Mouse (Mus musculus): ENCODE data around the gene Cacng6. TPM values are rescaled to one million over a fixed set of nuclear protein-coding genes. Genes with fewer than 3 reads are reported as not detected.

Gene Cacng6
- polyA plus RNA-seq, 1 experiment from 2014 or later: not detected

DNA sequence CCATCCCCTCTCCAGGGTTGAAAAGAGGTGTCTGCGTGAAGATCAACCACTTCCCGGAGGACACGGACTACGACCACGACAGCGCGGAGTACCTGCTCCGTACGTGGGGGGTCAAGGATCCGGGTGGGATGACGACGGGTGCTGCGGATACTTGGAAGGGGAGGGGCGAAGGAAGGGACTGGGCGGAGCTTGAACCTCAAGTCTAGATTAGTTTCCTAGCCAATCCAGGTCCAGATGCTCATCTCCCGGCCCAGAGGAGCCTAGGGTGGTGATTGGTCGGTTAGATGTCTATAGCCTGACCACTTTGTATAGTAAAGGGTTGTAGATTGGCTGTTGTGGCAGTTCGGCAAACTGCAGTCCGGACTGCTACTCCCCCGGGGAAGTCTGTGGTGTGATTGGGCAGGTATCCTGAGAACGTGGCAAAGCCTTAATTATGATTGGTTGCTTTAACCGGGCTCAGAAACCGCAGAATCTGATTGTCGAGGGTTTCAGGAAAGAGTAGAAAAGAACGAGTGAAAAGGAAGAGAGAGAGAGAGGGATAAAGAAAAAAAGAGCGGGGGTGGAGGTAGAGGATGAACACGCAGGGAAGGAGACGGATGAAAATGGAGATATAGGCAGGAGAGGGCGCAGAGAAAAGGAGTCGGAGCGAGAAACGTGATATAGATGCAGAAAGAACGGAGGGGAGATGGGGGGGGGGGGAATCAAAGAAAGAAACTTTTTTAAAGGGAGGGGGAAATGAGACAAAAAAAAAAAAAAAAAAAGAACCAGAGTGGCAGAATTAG lies 12.6 kb upstream of the Cacng6 start:
- H3K4me1 ChIP-seq (ENCODE audit: control insufficient read depth, insufficient read depth, low read length): peaks cover 22% of the 10 kb centered on the region
- no peak overlapping the region for H3K27ac ChIP-seq (replicated peaks; ENCODE audit: low read depth, low read length)
- H3K9ac ChIP-seq (replicated peaks; ENCODE audit: low read length): peak overlapping the region; percentile 37; the same call in 1 of the 2 replicates
- peaks cover 38% of the 10 kb centered on the region for H3K27me3 ChIP-seq (ENCODE audit: control insufficient read depth, insufficient read depth, low read length)
- H3K4me3 ChIP-seq (replicated peaks; ENCODE audit: low read depth, low read length): peak overlapping the region; percentile 36
- peak; percentile 85 for ATAC-seq (ENCODE audit: low FRiP score, low TSS enrichment)
- WGBS: under 1% methylated on average over 33 of the region's 33 CpGs
- peak overlapping the region; percentile 83 for H3K4me2 ChIP-seq (ENCODE audit: low read length)
- peak; percentile 84 for DNase-seq
- H3K36me3 ChIP-seq (ENCODE audit: control insufficient read depth, insufficient read depth, low read length): no peaks in the 10 kb centered on the region
- H3K9me3 ChIP-seq (ENCODE audit: control insufficient read depth, low read length): no peaks in the 10 kb centered on the region

DNA sequence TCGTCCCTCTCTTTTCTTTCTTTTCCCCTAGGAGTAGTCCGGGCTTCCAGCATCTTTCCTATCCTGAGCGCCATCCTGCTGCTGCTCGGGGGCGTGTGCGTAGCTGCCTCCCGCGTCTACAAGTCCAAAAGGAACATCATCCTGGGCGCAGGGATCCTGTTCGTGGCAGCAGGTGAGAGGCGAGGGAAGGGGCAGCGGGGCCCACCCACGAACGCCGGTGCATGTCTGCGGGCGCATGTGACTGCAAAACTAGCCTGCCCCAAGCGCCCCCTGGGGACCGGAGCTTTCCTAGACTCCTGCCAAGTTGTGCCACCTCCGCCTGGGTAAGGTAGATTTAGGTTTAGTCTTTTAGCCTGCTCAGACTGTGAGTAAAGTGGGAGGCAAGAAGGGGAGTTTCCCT lies 12.0 kb upstream of the Cacng6 start:
- peak; percentile 67 for DNase-seq
- peak overlapping the region; percentile 36 for H3K4me3 ChIP-seq (replicated peaks; ENCODE audit: low read depth, low read length)
- no peak overlapping the region for H3K27ac ChIP-seq (replicated peaks; ENCODE audit: low read depth, low read length)
- ATAC-seq (ENCODE audit: low FRiP score, low TSS enrichment): no peak
- H3K36me3 ChIP-seq (ENCODE audit: control insufficient read depth, insufficient read depth, low read length): no peaks in the 10 kb centered on the region
- H3K9me3 ChIP-seq (ENCODE audit: control insufficient read depth, low read length): no peaks in the 10 kb centered on the region
- peak overlapping the region; percentile 37; the same call in 1 of the 2 replicates for H3K9ac ChIP-seq (replicated peaks; ENCODE audit: low read length)
- H3K4me2 ChIP-seq (ENCODE audit: low read length): peak overlapping the region; percentile 83
- peaks cover 44% of the 10 kb centered on the region for H3K27me3 ChIP-seq (ENCODE audit: control insufficient read depth, insufficient read depth, low read length)
- WGBS: under 1% methylated on average over 20 of the region's 20 CpGs
- peaks cover 22% of the 10 kb centered on the region for H3K4me1 ChIP-seq (ENCODE audit: control insufficient read depth, insufficient read depth, low read length)

DNA sequence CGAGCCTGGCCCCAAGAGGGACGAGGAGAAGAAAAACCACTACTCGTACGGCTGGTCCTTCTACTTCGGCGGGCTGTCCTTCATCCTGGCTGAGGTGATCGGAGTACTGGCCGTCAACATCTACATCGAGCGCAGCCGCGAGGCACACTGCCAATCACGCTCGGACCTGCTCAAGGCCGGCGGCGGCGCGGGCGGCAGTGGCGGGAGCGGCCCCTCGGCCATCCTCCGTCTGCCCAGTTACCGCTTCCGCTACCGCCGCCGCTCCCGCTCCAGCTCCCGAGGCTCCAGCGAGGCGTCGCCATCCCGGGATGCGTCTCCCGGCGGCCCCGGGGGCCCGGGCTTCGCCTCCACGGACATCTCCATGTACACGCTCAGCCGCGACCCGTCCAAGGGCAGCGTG lies 9.1 kb upstream of the Cacng6 start:
- no peaks in the 10 kb centered on the region for H3K9me3 ChIP-seq (ENCODE audit: control insufficient read depth, low read length)
- 0 out of 2 replicates have a peak, but pooled peaks have one; percentile 2 for ATAC-seq (ENCODE audit: low FRiP score, low TSS enrichment)

DNA sequence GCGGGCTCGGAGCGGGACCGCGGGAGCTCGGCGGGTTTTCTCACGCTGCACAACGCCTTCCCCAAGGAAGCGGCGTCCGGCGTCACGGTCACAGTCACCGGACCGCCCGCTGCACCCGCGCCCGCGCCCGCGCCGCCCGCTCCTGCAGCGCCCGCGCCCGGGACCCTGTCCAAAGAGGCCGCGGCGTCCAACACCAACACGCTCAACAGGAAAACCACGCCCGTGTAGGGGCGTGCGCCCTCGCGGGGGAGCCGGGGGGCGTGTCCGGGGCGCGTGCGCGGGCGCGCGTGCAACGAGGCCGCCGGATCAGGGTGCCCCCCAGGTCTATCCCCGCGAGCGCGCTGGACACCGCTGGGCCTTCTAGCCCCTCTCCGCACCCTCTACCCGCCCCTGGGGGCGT lies 8.6 kb upstream of the Cacng6 start:
- no peak overlapping the region for H3K27ac ChIP-seq (replicated peaks; ENCODE audit: low read depth, low read length)
- DNase-seq (peak; percentile 61), ATAC-seq (ENCODE audit: low FRiP score, low TSS enrichment) (peak; percentile 21; the same call in 1 of the 2 replicates)
- H3K4me3 ChIP-seq (replicated peaks; ENCODE audit: low read depth, low read length): peak overlapping the region; percentile 50
- no peaks in the 10 kb centered on the region for H3K9me3 ChIP-seq (ENCODE audit: control insufficient read depth, low read length)
- H3K27me3 ChIP-seq (ENCODE audit: control insufficient read depth, insufficient read depth, low read length): peaks cover 54% of the 10 kb centered on the region
- peak overlapping the region; percentile 99 for H3K4me2 ChIP-seq (ENCODE audit: low read length)
- H3K9ac ChIP-seq (replicated peaks; ENCODE audit: low read length): peak overlapping the region; percentile 69
- peaks cover 22% of the 10 kb centered on the region for H3K4me1 ChIP-seq (ENCODE audit: control insufficient read depth, insufficient read depth, low read length)
- WGBS: under 1% methylated on average over 56 of the region's 60 CpGs
- no peaks in the 10 kb centered on the region for H3K36me3 ChIP-seq (ENCODE audit: control insufficient read depth, insufficient read depth, low read length)

More for the DNA sequence above, 9.1 kb upstream of the Cacng6 start:
- Histone ChIP-seq H3K4me3 (replicated peaks; ENCODE audit: low read depth, low read length) (peak overlapping the region; percentile 50), H3K9ac (replicated peaks; ENCODE audit: low read length) (peak overlapping the region; percentile 69), H3K36me3 (ENCODE audit: control insufficient read depth, insufficient read depth, low read length) (no peaks in the 10 kb centered on the region), H3K27ac (replicated peaks; ENCODE audit: low read depth, low read length) (no peak overlapping the region), H3K4me1 (ENCODE audit: control insufficient read depth, insufficient read depth, low read length) (peaks cover 22% of the 10 kb centered on the region), H3K27me3 (ENCODE audit: control insufficient read depth, insufficient read depth, low read length) (peaks cover 52% of the 10 kb centered on the region), H3K4me2 (ENCODE audit: low read length) (peak overlapping the region; percentile 99)
- DNase-seq: peak; percentile 61
- under 1% methylated on average over 43 of the region's 47 CpGs for WGBS

DNA sequence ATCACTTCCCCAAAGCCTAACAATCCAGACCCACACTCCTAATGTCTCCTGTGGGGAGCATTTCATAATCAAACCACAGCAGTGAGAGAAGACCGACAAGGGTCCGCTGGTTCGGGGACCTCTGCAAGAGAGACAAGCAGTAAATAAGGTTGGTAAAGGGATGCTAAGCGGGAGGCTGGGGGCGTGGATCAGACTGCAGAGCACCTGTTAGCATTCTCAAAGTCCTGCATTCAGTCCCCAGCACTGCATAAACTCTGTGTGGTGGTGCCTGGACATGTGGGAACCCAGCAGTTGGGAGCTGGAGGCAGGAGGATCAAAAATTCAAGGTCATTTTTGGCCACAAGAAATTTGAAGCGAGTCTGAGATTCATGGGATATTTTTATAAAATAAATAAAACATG lies 4.1 kb upstream of the Cacng6 start:
- H3K27me3 ChIP-seq (ENCODE audit: control insufficient read depth, insufficient read depth, low read length): peaks cover 54% of the 10 kb centered on the region
- no peaks in the 10 kb centered on the region for H3K36me3 ChIP-seq (ENCODE audit: control insufficient read depth, insufficient read depth, low read length)
- no peak overlapping the region for H3K27ac ChIP-seq (replicated peaks; ENCODE audit: low read depth, low read length)
- no peak overlapping the region for H3K4me2 ChIP-seq (ENCODE audit: low read length)
- H3K9ac ChIP-seq (replicated peaks; ENCODE audit: low read length): no peak overlapping the region
- H3K9me3 ChIP-seq (ENCODE audit: control insufficient read depth, low read length): no peaks in the 10 kb centered on the region
- DNase-seq: no peak
- ATAC-seq (ENCODE audit: low FRiP score, low TSS enrichment): no peak
- no peak overlapping the region for H3K4me3 ChIP-seq (replicated peaks; ENCODE audit: low read depth, low read length)
- H3K4me1 ChIP-seq (ENCODE audit: control insufficient read depth, insufficient read depth, low read length): peaks cover 9% of the 10 kb centered on the region; the same call in 1 of the 2 replicates
- 33% methylated on average over 6 of the region's 6 CpGs for WGBS

DNA sequence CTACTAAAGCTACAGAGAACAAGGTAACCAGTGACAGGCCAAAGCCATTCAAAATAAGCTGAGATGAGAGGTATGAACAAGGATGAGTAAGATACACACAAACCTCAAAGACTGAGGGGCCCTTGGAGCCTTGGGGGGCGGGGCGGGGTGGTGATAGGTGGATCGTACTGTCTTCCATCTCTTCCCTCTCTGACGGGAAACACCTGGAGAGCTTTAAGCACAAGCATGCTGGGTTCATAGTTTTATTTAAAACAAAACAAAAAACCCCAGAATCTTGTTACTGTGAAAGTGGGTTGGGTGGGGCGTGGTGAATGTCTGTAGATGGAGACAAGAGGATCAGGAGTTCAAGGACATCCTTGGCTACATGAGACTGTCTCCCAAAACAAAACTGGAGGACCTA lies 3.5 kb upstream of the Cacng6 start:
- Histone ChIP-seq H3K4me1 (ENCODE audit: control insufficient read depth, insufficient read depth, low read length) (0 out of 2 replicates have a peak, but pooled peaks cover 7% of the 10 kb centered on the region), H3K9ac (replicated peaks; ENCODE audit: low read length) (no peak overlapping the region), H3K36me3 (ENCODE audit: control insufficient read depth, insufficient read depth, low read length) (no peaks in the 10 kb centered on the region), H3K9me3 (ENCODE audit: control insufficient read depth, low read length) (no peaks in the 10 kb centered on the region), H3K27me3 (ENCODE audit: control insufficient read depth, insufficient read depth, low read length) (peaks cover 55% of the 10 kb centered on the region), H3K27ac (replicated peaks; ENCODE audit: low read depth, low read length) (no peak overlapping the region), H3K4me3 (replicated peaks; ENCODE audit: low read depth, low read length) (no peak overlapping the region), H3K4me2 (ENCODE audit: low read length) (no peak overlapping the region)
- no peak for DNase-seq
- WGBS: 62% methylated on average over 5 of the region's 5 CpGs
- no peak for ATAC-seq (ENCODE audit: low FRiP score, low TSS enrichment)

DNA sequence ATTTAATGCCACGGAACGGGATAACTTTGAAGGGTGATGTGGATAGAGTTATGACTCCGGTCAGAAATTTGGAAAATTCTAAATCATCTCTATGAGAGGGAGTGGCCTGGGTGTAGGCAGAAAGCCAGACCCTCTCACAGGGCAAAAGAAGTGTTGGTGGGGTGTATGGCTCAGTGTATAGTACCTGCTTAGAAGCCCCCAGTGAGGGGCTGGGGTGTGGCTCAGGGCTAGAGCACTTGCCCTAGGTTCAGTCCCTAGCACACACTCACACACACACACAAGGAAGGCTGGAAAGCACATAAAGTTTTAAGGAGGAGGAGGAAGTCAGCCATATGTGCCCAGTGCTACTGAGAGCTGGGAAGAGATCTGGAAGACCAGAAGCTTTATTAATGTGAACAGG lies 2.7 kb upstream of the Cacng6 start:
- no peak overlapping the region for H3K4me3 ChIP-seq (replicated peaks; ENCODE audit: low read depth, low read length)
- WGBS: 87% methylated on average over 3 of the region's 3 CpGs
- H3K9ac ChIP-seq (replicated peaks; ENCODE audit: low read length): no peak overlapping the region
- H3K4me2 ChIP-seq (ENCODE audit: low read length): no peak overlapping the region
- ATAC-seq (ENCODE audit: low FRiP score, low TSS enrichment) (no peak), DNase-seq (no peak)
- peaks cover 50% of the 10 kb centered on the region for H3K27me3 ChIP-seq (ENCODE audit: control insufficient read depth, insufficient read depth, low read length)
- H3K9me3 ChIP-seq (ENCODE audit: control insufficient read depth, low read length): no peaks in the 10 kb centered on the region
- 0 out of 2 replicates have a peak, but pooled peaks cover 7% of the 10 kb centered on the region for H3K4me1 ChIP-seq (ENCODE audit: control insufficient read depth, insufficient read depth, low read length)
- no peak overlapping the region for H3K27ac ChIP-seq (replicated peaks; ENCODE audit: low read depth, low read length)
- no peaks in the 10 kb centered on the region for H3K36me3 ChIP-seq (ENCODE audit: control insufficient read depth, insufficient read depth, low read length)

DNA sequence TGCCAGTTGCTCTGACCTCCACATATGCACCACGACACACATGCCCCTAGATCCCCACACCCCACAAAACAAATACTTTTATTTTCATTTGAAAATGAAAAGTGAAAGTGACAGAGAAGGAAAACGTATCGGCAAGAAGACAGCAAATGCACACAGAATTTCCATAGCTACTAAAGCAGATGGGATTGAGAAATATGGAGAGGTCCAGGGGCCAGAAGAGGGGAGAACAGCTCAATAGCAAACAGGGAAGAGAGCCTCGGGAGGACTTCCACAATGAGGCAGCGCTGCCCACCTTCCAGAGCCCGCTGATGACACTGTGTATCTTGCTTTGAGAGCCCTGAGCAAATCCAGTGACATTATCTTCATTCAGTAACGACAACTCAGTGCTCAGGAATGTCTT lies 1.9 kb upstream of the Cacng6 start:
- Histone ChIP-seq H3K4me1 (ENCODE audit: control insufficient read depth, insufficient read depth, low read length) (0 out of 2 replicates have a peak, but pooled peaks cover 7% of the 10 kb centered on the region), H3K9me3 (ENCODE audit: control insufficient read depth, low read length) (no peaks in the 10 kb centered on the region), H3K4me3 (replicated peaks; ENCODE audit: low read depth, low read length) (no peak overlapping the region), H3K27ac (replicated peaks; ENCODE audit: low read depth, low read length) (no peak overlapping the region), H3K27me3 (ENCODE audit: control insufficient read depth, insufficient read depth, low read length) (peaks cover 43% of the 10 kb centered on the region), H3K4me2 (ENCODE audit: low read length) (no peak overlapping the region), H3K9ac (replicated peaks; ENCODE audit: low read length) (no peak overlapping the region), H3K36me3 (ENCODE audit: control insufficient read depth, insufficient read depth, low read length) (no peaks in the 10 kb centered on the region)
- DNase-seq (no peak), ATAC-seq (ENCODE audit: low FRiP score, low TSS enrichment) (no peak)
- WGBS: 60% methylated on average over 7 of the region's 7 CpGs

DNA sequence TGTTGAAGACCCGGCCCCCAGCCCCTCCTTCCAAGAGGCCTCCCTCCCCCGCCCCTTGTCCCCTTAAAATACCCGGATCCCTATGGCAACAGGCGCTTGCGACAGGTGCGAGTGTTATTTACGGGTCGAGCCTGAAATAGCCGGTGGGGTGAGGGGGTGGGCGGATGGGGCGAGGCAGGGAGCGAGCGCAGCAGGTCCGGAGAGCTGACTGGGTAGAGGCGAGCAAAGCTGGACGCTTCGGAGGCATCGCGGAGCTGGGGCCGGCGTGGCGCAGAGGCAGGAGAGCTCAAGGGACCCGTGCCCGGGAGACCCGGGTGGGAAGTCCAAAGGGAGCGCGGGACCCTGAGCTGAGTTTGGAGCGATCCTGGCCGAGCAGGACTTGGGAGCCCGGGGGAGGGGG lies 565 bp upstream of the Cacng6 start:
- no peak for DNase-seq
- Histone ChIP-seq H3K27ac (replicated peaks; ENCODE audit: low read depth, low read length) (no peak overlapping the region), H3K4me3 (replicated peaks; ENCODE audit: low read depth, low read length) (0 out of 2 replicates have a peak overlapping the region, but pooled peaks have one; percentile 12), H3K27me3 (ENCODE audit: control insufficient read depth, insufficient read depth, low read length) (peaks cover 37% of the 10 kb centered on the region), H3K9me3 (ENCODE audit: control insufficient read depth, low read length) (no peaks in the 10 kb centered on the region), H3K4me2 (ENCODE audit: low read length) (peak overlapping the region; percentile 39), H3K36me3 (ENCODE audit: control insufficient read depth, insufficient read depth, low read length) (no peaks in the 10 kb centered on the region), H3K9ac (replicated peaks; ENCODE audit: low read length) (no peak overlapping the region; the same call in 1 of the 2 replicates), H3K4me1 (ENCODE audit: control insufficient read depth, insufficient read depth, low read length) (0 out of 2 replicates have a peak, but pooled peaks cover 7% of the 10 kb centered on the region)
- peak; percentile 48 for ATAC-seq (ENCODE audit: low FRiP score, low TSS enrichment)
- under 1% methylated on average over 30 of the region's 30 CpGs for WGBS
